ENCODE assay signal across 8 mouse cellular contexts in the genomic region with DNA sequence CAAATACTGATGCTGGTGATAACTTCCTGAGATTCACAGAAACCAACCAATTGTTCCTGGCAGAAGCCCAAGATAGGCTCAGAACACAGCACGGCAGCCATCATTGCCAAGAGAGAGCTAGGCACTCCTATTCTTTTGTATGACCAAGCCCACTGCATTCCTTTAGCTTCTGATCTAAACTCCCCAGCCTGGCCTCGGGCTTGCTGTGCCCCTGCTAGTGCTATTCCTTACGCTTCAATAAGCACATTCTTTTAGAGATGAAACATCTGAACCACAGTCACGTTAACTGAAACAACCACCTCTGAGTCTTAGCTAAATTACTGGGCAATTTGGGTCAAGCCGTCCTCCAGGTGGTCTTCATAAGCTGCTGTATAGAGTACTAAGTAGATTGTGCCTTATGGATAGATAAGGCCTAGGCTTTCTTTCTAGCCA. TPM values are rescaled to one million over a fixed set of nuclear protein-coding genes. Genes with fewer than 3 reads are reported as not detected.
A peak's percentile ranks its signal among the peaks of the same experiment; 100 is the strongest.
DNase-seq lines count a peak whose midpoint lies in the region; ATAC-seq lines count a peak whose summit lies in the region.
"Had no signal": no experiment of that assay in that cellular context is flagged by ENCODE, and none has a peak within 500 bp of the region (broad histone marks: within the 10 kb centered on the region; RNA-seq: fewer than 3 reads in every experiment).

No protein-coding gene starts in this region.

- no peak overlapping the region for H3K9ac ChIP-seq in hindbrain, embryonic 15.5 days
- no peak overlapping the region for H3K9ac ChIP-seq in midbrain, embryonic 15.5 days
- H3K9ac ChIP-seq in heart, embryonic 11.5 days (ENCODE audit: low read depth, low read length) = no peak overlapping the region

- peaks cover 68% of the 10 kb centered on the region for H3K36me3 ChIP-seq in hindbrain, embryonic 15.5 days
- H3K36me3 ChIP-seq in midbrain, embryonic 15.5 days (replicated peaks) = peaks cover 54% of the 10 kb centered on the region
- peaks cover 29% of the 10 kb centered on the region for H3K36me3 ChIP-seq in heart, embryonic 11.5 days (ENCODE audit: control insufficient read depth, insufficient read depth, low read length)

- H3K27me3 ChIP-seq in hindbrain, embryonic 15.5 days = no peaks in the 10 kb centered on the region
- no peaks in the 10 kb centered on the region for H3K27me3 ChIP-seq in midbrain, embryonic 15.5 days (replicated peaks)
- H3K27me3 ChIP-seq in heart, embryonic 11.5 days (ENCODE audit: control insufficient read depth, insufficient read depth, low read length) = no peaks in the 10 kb centered on the region

- peak; percentile 71; the same call in 1 of the 2 replicates for ATAC-seq in hindbrain, embryonic 15.5 days (ENCODE audit: low FRiP score, low read depth)
- peak; percentile 76 for ATAC-seq in midbrain, embryonic 15.5 days (replicated peaks)
- no peak for ATAC-seq in heart, embryonic 11.5 days (replicated peaks; ENCODE audit: insufficient number of reproducible peaks, low FRiP score, low TSS enrichment)

- peak; percentile 30 for DNase-seq in brain, embryonic 18.5 days (ENCODE audit: low read depth, low spot score)
- peak; percentile 70 to 72 for DNase-seq in cerebellum, postnatal 25 days
- DNase-seq in thymus, postnatal 14 days = no peak
- no peak for DNase-seq in ovary, postnatal 14 days (ENCODE audit: low spot score)

- 8% methylated on average over 5 of the region's 5 CpGs for WGBS in hindbrain, embryonic 15.5 days
- 20% methylated on average over 5 of the region's 5 CpGs for WGBS in midbrain, embryonic 15.5 days
- 66% methylated on average over 5 of the region's 5 CpGs for WGBS in heart, embryonic 11.5 days (ENCODE audit: insufficient replicate concordance)

- H3K4me3 ChIP-seq in hindbrain, embryonic 15.5 days = no peak overlapping the region
- no peak overlapping the region for H3K4me3 ChIP-seq in midbrain, embryonic 15.5 days
- H3K4me3 ChIP-seq in heart, embryonic 11.5 days (ENCODE audit: low read depth, low read length) = no peak overlapping the region
- H3K4me3 ChIP-seq: myocyte had no signal

- peak overlapping the region; percentile 72 for H3K27ac ChIP-seq in hindbrain, embryonic 15.5 days (replicated peaks)
- peak overlapping the region; percentile 63 for H3K27ac ChIP-seq in midbrain, embryonic 15.5 days
- H3K27ac ChIP-seq in heart, embryonic 11.5 days (ENCODE audit: low read depth, low read length) = no peak overlapping the region

- H3K4me1 ChIP-seq in hindbrain, embryonic 15.5 days (replicated peaks) = peaks cover 20% of the 10 kb centered on the region
- peaks cover 9% of the 10 kb centered on the region for H3K4me1 ChIP-seq in midbrain, embryonic 15.5 days
- H3K4me1 ChIP-seq in heart, embryonic 11.5 days (ENCODE audit: control insufficient read depth, insufficient read depth, low read length) = 0 out of 2 replicates have a peak, but pooled peaks cover 3% of the 10 kb centered on the region

- H3K4me2 ChIP-seq in hindbrain, embryonic 15.5 days = no peak overlapping the region
- H3K4me2 ChIP-seq in midbrain, embryonic 15.5 days = no peak overlapping the region
- H3K4me2 ChIP-seq in heart, embryonic 11.5 days = no peak overlapping the region

- no peaks in the 10 kb centered on the region for H3K9me3 ChIP-seq in hindbrain, embryonic 15.5 days
- no peaks in the 10 kb centered on the region for H3K9me3 ChIP-seq in midbrain, embryonic 15.5 days
- H3K9me3 ChIP-seq in heart, embryonic 11.5 days (replicated peaks; ENCODE audit: control insufficient read depth, low read length) = no peaks in the 10 kb centered on the region

RNA-seq across cellular contexts. Expression of gene Pgd, which starts 53.5 kb away (rescaled TPM):
- polyA plus RNA-seq in hindbrain, embryonic 15.5 days (2015; fragmentation: Nextera tagmentation; extraction: Ambion mirVana) = 114 and 119 TPM in 2 replicates
- 121 and 124 TPM in 2 replicates for polyA plus RNA-seq in midbrain, embryonic 15.5 days (2015; fragmentation: Nextera tagmentation; extraction: Ambion mirVana)
- 37.2 and 37.8 TPM in 2 replicates for polyA plus RNA-seq in heart, embryonic 11.5 days (2014; fragmentation: Nextera tagmentation; extraction: Ambion mirVana)

Comparison
In these comparisons a context has a peak if more than half of its experiments do, and no peak if none do; other contexts are left out.
1. DNase-seq: peak in brain, embryonic 18.5 days (single experiment) and cerebellum, postnatal 25 days (2 of 2); none in thymus, postnatal 14 days (single experiment) and ovary, postnatal 14 days (single experiment).